Mouse (Mus musculus): ENCODE results near the gene Mllt10. TPM values are rescaled to one million over a fixed set of nuclear protein-coding genes. Genes with fewer than 3 reads are reported as not detected.
A peak's percentile ranks its signal among the peaks of the same experiment; 100 is the strongest.

The Mllt10 gene
- polyA plus RNA-seq, 1 experiment = 12.5 TPM

DNA sequence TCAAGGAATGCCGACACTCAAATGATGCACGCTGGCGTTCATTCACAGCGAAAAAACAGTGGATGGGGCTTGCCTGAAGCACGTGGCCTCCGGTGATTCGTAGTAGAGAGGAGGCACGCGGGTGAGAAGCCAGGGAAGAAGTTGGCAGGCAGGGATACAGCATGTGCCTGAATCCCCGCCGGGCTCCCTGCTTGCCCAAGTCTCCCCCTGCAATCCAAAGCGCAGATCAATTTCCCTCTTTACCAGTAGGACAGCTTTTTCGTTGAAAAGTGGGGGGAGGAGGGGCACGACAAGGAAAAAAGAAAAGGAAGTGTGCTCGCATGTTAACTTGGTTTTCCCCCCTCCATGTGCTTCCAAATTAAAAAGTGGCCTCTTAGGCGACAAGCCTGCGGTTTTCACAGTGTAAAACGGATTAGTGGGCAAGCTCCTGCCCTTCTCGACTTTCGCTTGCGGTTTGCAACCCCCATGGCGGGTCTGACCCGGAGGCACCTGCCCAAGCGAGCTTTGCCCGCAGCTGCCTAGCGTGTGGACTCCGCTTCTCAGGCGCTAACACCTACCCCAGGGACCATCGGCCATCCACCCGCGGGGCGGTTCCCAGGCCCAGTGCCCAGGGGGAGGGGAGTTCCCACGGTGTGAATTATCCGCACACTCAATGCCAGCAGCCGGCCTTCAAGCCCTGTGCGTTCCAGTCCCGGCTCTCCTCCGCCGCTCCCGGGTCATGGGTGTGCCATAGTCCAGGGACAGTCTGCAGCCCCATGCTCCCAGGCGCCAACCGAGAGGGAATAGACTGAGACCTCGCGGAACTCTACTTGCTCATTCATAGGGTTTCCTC is 28.7 kb upstream of the Mllt10 start:
- Histone ChIP-seq H3ac (ENCODE audit: control insufficient read depth, insufficient read length) (no peak overlapping the region), H3K4me2 (ENCODE audit: low read depth) (peak overlapping the region; percentile 78), H3K27me3 (ENCODE audit: control insufficient read depth, insufficient read depth, insufficient read length) (no peaks in the 10 kb centered on the region), H3K4me3 (no peak overlapping the region), H3K79me2 (ENCODE audit: control insufficient read depth, insufficient read depth) (no peaks in the 10 kb centered on the region), H3K36me3 (ENCODE audit: control insufficient read depth, insufficient read depth) (no peaks in the 10 kb centered on the region)
- TF ChIP-seq E2F4 (IDR thresholded peaks at IDR 0.05; ENCODE audit: insufficient read depth) (no peak), REST (IDR thresholded peaks at IDR 0.05; ENCODE audit: insufficient read depth, insufficient read length) (no peak), MYOD1 (IDR thresholded peaks at IDR 0.05; ENCODE audit: control insufficient read depth in 1 of 3, insufficient read length in 2 of 3, low read depth in 2 of 3) (peak in 2 of 3 experiments; percentile 65 to 78), TCF12 (IDR thresholded peaks at IDR 0.05; ENCODE audit: insufficient read depth, poor library complexity, severe bottlenecking) (no peak), MYOG (IDR thresholded peaks at IDR 0.05; ENCODE audit: control insufficient read depth in 1 of 3, insufficient read depth in 1 of 3, insufficient read length in 2 of 3, low read depth in 2 of 3) (peak in 2 of 3 experiments; percentile 61 to 93), SRF (IDR thresholded peaks at IDR 0.05; ENCODE audit: control insufficient read depth, insufficient read length, low read depth) (no peak), POLR2A (IDR thresholded peaks at IDR 0.05; ENCODE audit: insufficient read length, low read depth) (no peak), USF1 (IDR thresholded peaks at IDR 0.05; ENCODE audit: low read depth) (no peak), MAX (IDR thresholded peaks at IDR 0.05; ENCODE audit: low read depth) (no peak), CEBPB (IDR thresholded peaks at IDR 0.05; ENCODE audit: insufficient read depth, poor library complexity, severe bottlenecking) (no peak), POLR2AphosphoS2 (IDR thresholded peaks at IDR 0.05; ENCODE audit: insufficient read length, low read depth) (no peak), TCF3 (IDR thresholded peaks at IDR 0.05; ENCODE audit: insufficient read length, low read depth) (peak; percentile 67)

DNA sequence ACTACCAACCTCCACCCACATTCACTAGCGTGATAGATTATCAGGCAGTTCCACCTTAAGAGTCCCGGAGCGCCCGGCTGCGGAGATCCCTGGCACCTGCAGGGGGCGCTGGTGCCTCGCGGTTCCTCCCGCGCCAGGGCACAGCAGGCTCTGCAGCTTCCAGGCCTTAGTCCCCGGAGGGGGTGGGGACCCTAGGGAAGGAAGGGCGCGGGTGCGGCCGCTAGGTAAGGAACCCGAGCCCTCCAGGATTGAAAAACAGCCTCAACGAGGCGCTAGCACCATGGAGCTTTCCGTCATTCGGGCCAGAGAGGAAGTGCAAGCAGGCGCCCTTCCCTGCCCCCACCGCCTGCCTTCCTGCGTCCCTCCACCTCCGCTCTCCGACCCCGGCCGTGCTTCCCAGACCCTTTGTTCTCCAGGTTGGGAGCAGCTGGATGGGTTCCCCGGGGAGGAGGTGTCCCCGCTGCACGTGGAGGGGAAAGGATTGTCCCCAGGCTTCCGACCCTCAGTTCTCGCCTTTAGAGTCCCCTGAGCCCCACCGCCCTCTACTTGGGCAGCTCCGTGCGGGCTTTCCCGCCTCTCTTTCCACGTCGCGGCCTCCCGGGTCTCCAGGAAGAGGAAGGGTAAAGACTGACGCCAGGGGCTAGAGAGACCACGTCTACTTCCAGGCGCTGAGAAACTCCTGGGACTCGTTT is 27.4 kb upstream of the Mllt10 start:
- Histone ChIP-seq H3K79me2 (ENCODE audit: control insufficient read depth, insufficient read depth) (no peaks in the 10 kb centered on the region), H3K4me3 (peak overlapping the region; percentile 86), H3K36me3 (ENCODE audit: control insufficient read depth, insufficient read depth) (no peaks in the 10 kb centered on the region), H3K27me3 (ENCODE audit: control insufficient read depth, insufficient read depth, insufficient read length) (no peaks in the 10 kb centered on the region), H3K4me2 (ENCODE audit: low read depth) (peak overlapping the region; percentile 78), H3ac (ENCODE audit: control insufficient read depth, insufficient read length) (peak overlapping the region; percentile 42)
- TF ChIP-seq E2F4 (IDR thresholded peaks at IDR 0.05; ENCODE audit: insufficient read depth) = no peak
- TF ChIP-seq MAX (IDR thresholded peaks at IDR 0.05; ENCODE audit: low read depth) = no peak
- TF ChIP-seq MYOG (IDR thresholded peaks at IDR 0.05; ENCODE audit: control insufficient read depth in 1 of 3, insufficient read depth in 1 of 3, insufficient read length in 2 of 3, low read depth in 2 of 3) = peak in 1 of 3 experiments; percentile 47
- TF ChIP-seq POLR2A (IDR thresholded peaks at IDR 0.05; ENCODE audit: insufficient read length, low read depth) = peak; percentile 33
- peak in 1 of 3 experiments; percentile 27 for TF ChIP-seq MYOD1 (IDR thresholded peaks at IDR 0.05; ENCODE audit: control insufficient read depth in 1 of 3, insufficient read length in 2 of 3, low read depth in 2 of 3)
- no peak for TF ChIP-seq TCF12 (IDR thresholded peaks at IDR 0.05; ENCODE audit: insufficient read depth, poor library complexity, severe bottlenecking)
- TF ChIP-seq USF1 (IDR thresholded peaks at IDR 0.05; ENCODE audit: low read depth) = no peak
- TF ChIP-seq POLR2AphosphoS2 (IDR thresholded peaks at IDR 0.05; ENCODE audit: insufficient read length, low read depth) = no peak
- no peak for TF ChIP-seq SRF (IDR thresholded peaks at IDR 0.05; ENCODE audit: control insufficient read depth, insufficient read length, low read depth)
- no peak for TF ChIP-seq CEBPB (IDR thresholded peaks at IDR 0.05; ENCODE audit: insufficient read depth, poor library complexity, severe bottlenecking)
- no peak for TF ChIP-seq REST (IDR thresholded peaks at IDR 0.05; ENCODE audit: insufficient read depth, insufficient read length)
- no peak for TF ChIP-seq TCF3 (IDR thresholded peaks at IDR 0.05; ENCODE audit: insufficient read length, low read depth)

DNA sequence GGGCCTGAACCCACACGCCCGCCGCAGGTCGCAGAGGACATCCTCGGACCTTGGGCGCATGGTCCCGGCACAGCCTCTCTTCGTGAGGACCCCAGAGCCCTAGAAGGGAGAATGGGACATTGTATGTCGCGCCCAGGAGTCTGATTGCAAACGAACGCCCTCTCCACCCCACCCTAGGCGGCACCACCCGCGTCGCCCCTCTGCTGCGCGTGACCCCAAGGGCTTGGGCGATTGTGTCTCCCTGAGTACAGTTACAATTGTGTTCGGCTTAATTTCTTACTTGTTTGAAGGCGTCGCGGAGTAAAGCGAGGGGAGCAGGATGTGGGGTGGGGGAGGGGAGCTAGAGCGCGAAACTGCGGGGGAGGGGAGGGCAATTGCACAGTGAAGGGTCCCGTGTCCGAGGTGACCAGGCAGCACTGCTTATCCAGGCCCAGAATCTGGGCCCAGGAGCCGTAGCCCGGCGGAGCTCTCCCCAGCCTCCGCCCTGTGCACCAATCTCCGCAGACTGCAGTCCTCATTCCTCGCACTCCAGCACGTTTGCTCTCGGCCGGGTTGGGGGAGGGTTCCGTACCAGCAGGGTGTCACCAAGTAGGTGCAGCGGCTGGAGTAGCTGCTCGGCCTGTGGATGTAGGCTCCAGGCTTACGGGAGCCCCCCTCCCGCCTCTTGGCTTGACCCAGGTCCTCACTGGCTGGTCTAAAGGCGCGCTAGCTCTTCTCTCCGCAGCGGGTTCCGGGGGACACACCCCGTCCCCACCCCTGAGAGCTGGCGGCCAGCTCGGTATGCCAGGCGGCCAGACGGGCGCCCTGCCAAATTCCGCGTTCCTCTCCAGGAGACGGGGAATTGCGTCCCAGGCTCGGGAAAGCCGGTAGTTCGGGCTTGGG is 26.7 kb upstream of the Mllt10 start:
- Histone ChIP-seq H3K4me3 (peak overlapping the region; percentile 86), H3K27me3 (ENCODE audit: control insufficient read depth, insufficient read depth, insufficient read length) (no peaks in the 10 kb centered on the region), H3K36me3 (ENCODE audit: control insufficient read depth, insufficient read depth) (no peaks in the 10 kb centered on the region), H3K4me2 (ENCODE audit: low read depth) (peak overlapping the region; percentile 78), H3ac (ENCODE audit: control insufficient read depth, insufficient read length) (peak overlapping the region; percentile 42), H3K79me2 (ENCODE audit: control insufficient read depth, insufficient read depth) (no peaks in the 10 kb centered on the region)
- TF ChIP-seq REST (IDR thresholded peaks at IDR 0.05; ENCODE audit: insufficient read depth, insufficient read length) (no peak), MYOG (IDR thresholded peaks at IDR 0.05; ENCODE audit: control insufficient read depth in 1 of 3, insufficient read depth in 1 of 3, insufficient read length in 2 of 3, low read depth in 2 of 3) (peak in 1 of 3 experiments; percentile 26), TCF12 (IDR thresholded peaks at IDR 0.05; ENCODE audit: insufficient read depth, poor library complexity, severe bottlenecking) (no peak), POLR2AphosphoS2 (IDR thresholded peaks at IDR 0.05; ENCODE audit: insufficient read length, low read depth) (peak; percentile 41), POLR2A (IDR thresholded peaks at IDR 0.05; ENCODE audit: insufficient read length, low read depth) (peak; percentile 71)

DNA sequence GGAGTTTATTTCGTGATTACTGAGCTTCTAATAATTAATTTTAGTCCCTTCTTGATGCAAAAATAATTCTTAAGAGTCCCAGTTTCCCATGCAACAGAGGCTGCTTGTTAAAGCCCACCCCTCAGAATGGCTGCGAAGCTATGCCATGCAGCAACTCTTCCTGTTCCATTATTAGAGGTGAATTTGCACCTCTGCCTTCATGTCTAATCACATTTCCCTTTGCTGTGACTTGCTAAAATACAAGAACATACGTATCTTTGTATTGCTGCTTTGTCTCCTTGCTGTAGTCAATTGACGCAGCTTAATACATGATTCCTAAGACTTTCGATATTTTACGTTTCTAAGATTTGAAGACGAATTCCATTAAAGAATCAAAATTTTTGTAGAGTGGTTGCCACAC is 25.4 kb upstream of the Mllt10 start:
- H3K36me3 ChIP-seq (ENCODE audit: control insufficient read depth, insufficient read depth) = no peaks in the 10 kb centered on the region
- TF ChIP-seq E2F4 (IDR thresholded peaks at IDR 0.05; ENCODE audit: insufficient read depth) = no peak
- no peaks in the 10 kb centered on the region for H3K27me3 ChIP-seq (ENCODE audit: control insufficient read depth, insufficient read depth, insufficient read length)
- H3K4me2 ChIP-seq (ENCODE audit: low read depth) = no peak overlapping the region
- no peaks in the 10 kb centered on the region for H3K79me2 ChIP-seq (ENCODE audit: control insufficient read depth, insufficient read depth)
- no peak overlapping the region for H3K4me3 ChIP-seq
- no peak overlapping the region for H3ac ChIP-seq (ENCODE audit: control insufficient read depth, insufficient read length)

Measured in myocyte (in vitro differentiated cells).